Mouse (Mus musculus): ENCODE data around the gene Arl3. TPM values are rescaled to one million over a fixed set of nuclear protein-coding genes. Genes with fewer than 3 reads are reported as not detected.

Arl3 gene
- polyA plus RNA-seq, 1 experiment = 266 TPM

DNA sequence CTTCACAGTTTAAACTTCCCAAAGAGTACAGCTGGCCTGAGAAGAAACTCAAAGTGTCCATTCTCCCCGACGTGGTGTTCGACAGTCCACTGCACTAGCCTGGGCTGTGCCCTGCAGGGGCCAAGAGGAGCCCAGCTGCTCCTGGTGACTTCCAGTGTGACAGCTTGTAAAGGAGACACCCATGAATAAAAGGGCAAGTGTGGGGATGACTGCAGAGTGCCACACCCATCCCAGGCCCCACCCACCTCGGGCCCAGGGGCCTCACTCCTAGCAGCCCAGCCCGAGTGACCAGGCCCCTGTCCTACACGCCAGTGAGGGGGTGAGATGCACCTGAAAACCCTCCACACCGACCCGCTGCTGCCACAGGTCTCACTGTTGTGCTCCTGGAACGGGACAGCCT, 87.2 kb downstream of the Arl3 start:
- Histone ChIP-seq H3K4me3 (ENCODE audit: control insufficient read depth, low read depth, low read length) (no peak overlapping the region), H3K27ac (ENCODE audit: control insufficient read depth, insufficient read depth, low read depth, low read length) (no peak overlapping the region), H3K27me3 (ENCODE audit: control insufficient read depth, insufficient read depth, low read length) (no peaks in the 10 kb centered on the region), H3K36me3 (ENCODE audit: control insufficient read depth, insufficient read depth, low read length) (no peaks in the 10 kb centered on the region; the same call in 1 of the 2 replicates), H3K4me1 (ENCODE audit: control insufficient read depth, insufficient read depth, low read length) (peaks cover 16% of the 10 kb centered on the region)
- TF ChIP-seq CTCF (IDR thresholded peaks at IDR 0.05; ENCODE audit: control insufficient read depth, insufficient read depth, insufficient replicate concordance, low read depth, low read length) (no peak), POLR2A (IDR thresholded peaks at IDR 0.05; ENCODE audit: control insufficient read depth, low read depth, low read length) (no peak)

DNA sequence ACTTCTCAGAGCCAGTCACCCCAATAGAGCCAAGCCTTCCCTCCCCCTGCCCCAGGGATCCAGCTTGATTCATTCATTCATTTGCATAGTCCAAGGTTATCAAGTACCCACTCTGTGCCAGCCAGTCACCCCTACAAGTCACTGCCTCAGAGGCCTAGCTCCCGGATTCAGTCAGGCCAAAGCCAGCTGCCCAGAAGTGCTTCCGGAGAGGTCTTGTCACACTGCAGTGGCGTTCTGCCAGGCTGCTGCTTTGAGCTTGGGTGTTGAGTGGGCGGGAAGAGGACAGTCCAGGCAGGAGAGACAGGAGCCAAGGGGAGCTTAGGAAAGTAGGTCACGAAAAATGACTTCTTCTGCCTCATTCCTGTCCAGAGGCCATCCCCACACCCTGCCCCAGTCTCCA, 88.5 kb downstream of the Arl3 start:
- Histone ChIP-seq H3K27ac (ENCODE audit: control insufficient read depth, insufficient read depth, low read depth, low read length) (no peak overlapping the region), H3K4me3 (ENCODE audit: control insufficient read depth, low read depth, low read length) (no peak overlapping the region), H3K36me3 (ENCODE audit: control insufficient read depth, insufficient read depth, low read length) (no peaks in the 10 kb centered on the region; the same call in 1 of the 2 replicates), H3K27me3 (ENCODE audit: control insufficient read depth, insufficient read depth, low read length) (no peaks in the 10 kb centered on the region), H3K4me1 (ENCODE audit: control insufficient read depth, insufficient read depth, low read length) (peaks cover 16% of the 10 kb centered on the region)
- TF ChIP-seq POLR2A (IDR thresholded peaks at IDR 0.05; ENCODE audit: control insufficient read depth, low read depth, low read length) (no peak), CTCF (IDR thresholded peaks at IDR 0.05; ENCODE audit: control insufficient read depth, insufficient read depth, insufficient replicate concordance, low read depth, low read length) (no peak)

DNA sequence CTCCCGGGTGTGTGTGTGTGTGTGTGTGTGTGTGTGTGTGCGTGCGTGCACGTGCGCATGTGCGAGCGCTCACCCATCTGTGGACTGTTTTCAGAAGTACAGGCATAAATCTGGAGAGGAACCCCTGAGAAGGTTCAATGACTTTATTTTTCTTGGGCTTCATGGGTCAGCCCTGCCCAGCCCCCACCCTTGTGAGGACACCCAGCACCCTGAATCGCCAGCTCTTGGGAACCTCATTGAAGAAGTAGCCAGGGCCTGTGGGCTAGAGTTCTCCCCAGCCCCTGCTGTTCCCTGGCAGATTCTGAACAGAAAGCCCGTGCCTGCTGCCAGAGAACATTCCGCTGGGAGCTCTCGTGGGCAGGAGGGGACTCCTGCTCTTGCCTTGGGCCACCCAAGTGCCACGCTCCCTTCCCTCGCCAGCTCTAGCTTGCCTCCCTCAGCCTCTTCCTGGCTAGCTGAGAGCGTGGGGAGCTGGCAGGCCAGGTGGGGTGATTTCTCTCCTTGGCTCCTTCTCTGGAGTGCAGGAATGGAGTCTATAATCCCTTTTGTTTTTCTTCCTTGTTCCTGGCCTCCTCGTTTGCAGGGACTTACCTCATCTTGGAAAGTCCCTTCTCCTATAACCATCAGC, 89.2 kb downstream of the Arl3 start:
- Histone ChIP-seq H3K36me3 (ENCODE audit: control insufficient read depth, insufficient read depth, low read length) (no peaks in the 10 kb centered on the region; the same call in 1 of the 2 replicates), H3K4me3 (ENCODE audit: control insufficient read depth, low read depth, low read length) (no peak overlapping the region), H3K27ac (ENCODE audit: control insufficient read depth, insufficient read depth, low read depth, low read length) (peak overlapping the region; percentile 42; the same call in 1 of the 2 replicates), H3K4me1 (ENCODE audit: control insufficient read depth, insufficient read depth, low read length) (peaks cover 16% of the 10 kb centered on the region), H3K27me3 (ENCODE audit: control insufficient read depth, insufficient read depth, low read length) (no peaks in the 10 kb centered on the region)
- TF ChIP-seq CTCF (IDR thresholded peaks at IDR 0.05; ENCODE audit: control insufficient read depth, insufficient read depth, insufficient replicate concordance, low read depth, low read length) (no peak), POLR2A (IDR thresholded peaks at IDR 0.05; ENCODE audit: control insufficient read depth, low read depth, low read length) (no peak)

DNA sequence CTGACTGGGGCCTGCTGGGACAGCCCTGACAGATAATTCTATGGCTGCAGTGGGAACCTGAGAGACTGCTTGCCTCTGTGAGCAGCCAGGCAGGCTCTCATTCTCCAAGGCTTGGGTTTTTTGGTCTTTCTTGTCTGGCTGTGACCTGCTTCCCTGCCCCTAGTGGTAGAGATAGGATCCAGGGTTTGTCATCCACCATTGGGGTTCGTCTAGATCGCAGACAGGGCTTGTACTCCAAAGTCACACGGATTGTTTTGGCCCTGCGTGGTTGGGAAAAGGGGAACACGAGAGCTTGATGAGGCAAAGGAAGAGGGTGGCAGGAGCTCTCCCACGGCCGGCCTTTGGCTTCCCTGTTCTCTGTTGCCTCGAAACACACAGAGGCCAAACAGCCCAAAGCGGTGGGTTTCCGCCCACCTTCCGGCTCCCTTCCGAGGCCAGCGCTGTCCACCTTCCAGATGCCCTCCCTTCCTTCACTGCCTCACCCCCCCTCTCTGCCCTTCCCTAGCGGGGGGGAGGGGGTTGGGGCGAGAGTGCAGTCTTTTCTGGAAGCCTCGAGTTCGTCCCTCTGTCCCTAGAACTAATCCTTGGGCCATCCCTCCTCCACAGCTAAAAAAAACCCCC, 90.0 kb downstream of the Arl3 start:
- no peak overlapping the region for H3K27ac ChIP-seq (ENCODE audit: control insufficient read depth, insufficient read depth, low read depth, low read length)
- no peak overlapping the region for H3K4me3 ChIP-seq (ENCODE audit: control insufficient read depth, low read depth, low read length)
- TF ChIP-seq CTCF (IDR thresholded peaks at IDR 0.05; ENCODE audit: control insufficient read depth, insufficient read depth, insufficient replicate concordance, low read depth, low read length) = no peak
- TF ChIP-seq POLR2A (IDR thresholded peaks at IDR 0.05; ENCODE audit: control insufficient read depth, low read depth, low read length) = no peak
- no peaks in the 10 kb centered on the region for H3K27me3 ChIP-seq (ENCODE audit: control insufficient read depth, insufficient read depth, low read length)
- no peaks in the 10 kb centered on the region; the same call in 1 of the 2 replicates for H3K36me3 ChIP-seq (ENCODE audit: control insufficient read depth, insufficient read depth, low read length)
- peaks cover 16% of the 10 kb centered on the region for H3K4me1 ChIP-seq (ENCODE audit: control insufficient read depth, insufficient read depth, low read length)

DNA sequence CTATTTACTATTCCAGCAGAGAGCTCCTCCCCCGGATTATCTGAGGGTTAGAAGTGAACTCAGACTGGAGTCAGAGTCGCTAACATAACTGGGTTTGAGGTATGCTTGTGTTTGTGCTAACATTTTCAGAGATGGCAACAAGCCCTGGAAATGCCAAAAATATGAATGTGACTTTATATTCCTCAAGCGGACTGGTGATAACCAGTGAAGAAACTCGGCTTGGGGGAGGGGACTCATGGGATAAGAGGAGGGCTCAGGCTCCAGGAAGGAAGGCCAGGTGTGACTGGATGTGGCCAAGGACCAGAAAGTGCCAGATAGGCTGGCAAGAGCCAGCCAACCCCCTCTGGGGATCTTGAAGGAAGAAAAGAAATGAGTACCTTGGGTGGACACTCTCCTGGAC, 91.2 kb downstream of the Arl3 start:
- no peak overlapping the region for H3K4me3 ChIP-seq (ENCODE audit: control insufficient read depth, low read depth, low read length)
- TF ChIP-seq POLR2A (IDR thresholded peaks at IDR 0.05; ENCODE audit: control insufficient read depth, low read depth, low read length) = no peak
- no peak for TF ChIP-seq CTCF (IDR thresholded peaks at IDR 0.05; ENCODE audit: control insufficient read depth, insufficient read depth, insufficient replicate concordance, low read depth, low read length)
- H3K27me3 ChIP-seq (ENCODE audit: control insufficient read depth, insufficient read depth, low read length) = no peaks in the 10 kb centered on the region
- peaks cover 16% of the 10 kb centered on the region for H3K4me1 ChIP-seq (ENCODE audit: control insufficient read depth, insufficient read depth, low read length)
- no peak overlapping the region for H3K27ac ChIP-seq (ENCODE audit: control insufficient read depth, insufficient read depth, low read depth, low read length)
- H3K36me3 ChIP-seq (ENCODE audit: control insufficient read depth, insufficient read depth, low read length) = no peaks in the 10 kb centered on the region; the same call in 1 of the 2 replicates

DNA sequence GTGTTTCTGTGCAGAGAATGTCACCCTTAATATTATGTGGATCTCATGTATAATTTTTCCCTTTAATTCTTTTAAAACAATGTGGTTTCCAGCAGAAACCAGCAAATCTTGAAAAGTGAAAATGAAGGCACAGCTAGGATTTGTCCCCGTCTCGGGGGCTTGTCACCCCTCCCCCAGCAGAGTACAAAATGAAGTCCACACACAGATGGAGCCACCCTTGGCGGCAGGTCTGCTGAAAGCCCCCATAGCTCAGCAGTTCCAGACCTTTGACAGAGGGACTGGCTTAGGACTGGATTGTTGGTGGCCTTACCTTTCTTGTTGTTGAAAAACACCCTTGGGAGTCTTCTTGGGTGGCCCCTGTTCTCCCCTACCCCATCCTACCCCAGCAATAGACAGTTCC, 91.6 kb downstream of the Arl3 start:
- TF ChIP-seq POLR2A (IDR thresholded peaks at IDR 0.05; ENCODE audit: control insufficient read depth, low read depth, low read length) (no peak), CTCF (IDR thresholded peaks at IDR 0.05; ENCODE audit: control insufficient read depth, insufficient read depth, insufficient replicate concordance, low read depth, low read length) (no peak)
- no peak overlapping the region for H3K27ac ChIP-seq (ENCODE audit: control insufficient read depth, insufficient read depth, low read depth, low read length)
- no peaks in the 10 kb centered on the region for H3K27me3 ChIP-seq (ENCODE audit: control insufficient read depth, insufficient read depth, low read length)
- no peak overlapping the region for H3K4me3 ChIP-seq (ENCODE audit: control insufficient read depth, low read depth, low read length)
- H3K36me3 ChIP-seq (ENCODE audit: control insufficient read depth, insufficient read depth, low read length) = no peaks in the 10 kb centered on the region; the same call in 1 of the 2 replicates
- peaks cover 16% of the 10 kb centered on the region for H3K4me1 ChIP-seq (ENCODE audit: control insufficient read depth, insufficient read depth, low read length)

Other genes with a start within 250 kb of the Arl3 start
- gene Psd, start 246.0 kb downstream of the Arl3 start, polyA plus RNA-seq (2012; rRNA removed) = 53.7 and 65.2 TPM in 2 replicates
- 21.5 and 23.5 TPM in 2 replicates for gene Fbxl15, start 245.0 kb downstream of the Arl3 start, polyA plus RNA-seq (2012; rRNA removed)
- gene Cuedc2, start 234.5 kb downstream of the Arl3 start, polyA plus RNA-seq (2012; rRNA removed) = 24.5 and 28.4 TPM in 2 replicates
- 20.0 and 24.3 TPM in 2 replicates for gene Mfsd13a, start 232.1 kb downstream of the Arl3 start, polyA plus RNA-seq (2012; rRNA removed)
- gene 2310034G01Rik, start 222.9 kb downstream of the Arl3 start, polyA plus RNA-seq (2012; rRNA removed) = 0.49 and 0.88 TPM in 2 replicates
- 179 and 194 TPM in 2 replicates for gene Actr1a, start 177.4 kb downstream of the Arl3 start, polyA plus RNA-seq (2012; rRNA removed)
- gene Sufu, start 176.3 kb downstream of the Arl3 start, polyA plus RNA-seq (2012; rRNA removed) = 186 and 202 TPM in 2 replicates
- gene Trim8, start 71.5 kb downstream of the Arl3 start, polyA plus RNA-seq (2012; rRNA removed) = 2.1 and 2.6 TPM in 2 replicates
- 1.5 TPM in 2 replicates for gene Sfxn2, start 167 bp upstream of the Arl3 start, polyA plus RNA-seq (2012; rRNA removed)
- gene Wbp1l, start 25.9 kb upstream of the Arl3 start, polyA plus RNA-seq (2012; rRNA removed) = 16.9 and 17.1 TPM in 2 replicates
- gene Cyp17a1, start 100.0 kb upstream of the Arl3 start, polyA plus RNA-seq (2012; rRNA removed) = 174 and 209 TPM in 2 replicates
- gene Borcs7, start 116.7 kb upstream of the Arl3 start, polyA plus RNA-seq (2012; rRNA removed) = 3.8 and 4.2 TPM in 2 replicates
- gene As3mt, start 134.3 kb upstream of the Arl3 start, polyA plus RNA-seq (2012; rRNA removed) = 9.8 and 12.1 TPM in 2 replicates
- gene Cnnm2, start 188.4 kb upstream of the Arl3 start, polyA plus RNA-seq (2012; rRNA removed) = 3.3 and 4.2 TPM in 2 replicates